Mouse (Mus musculus) erythroblast, embryonic 14.5 days (primary cell): ENCODE results near the gene BC005537.

ENCODE experiments used
- GATA1 ChIP-seq: IDR thresholded peaks from 2 replicates; pipeline ENCODE4 v1.6.1; 2012; ENCODE audit warnings: low read length, inconsistent platforms, mixed read lengths
- TAL1 ChIP-seq: IDR thresholded peaks from 3 replicates; pipeline ENCODE4 v1.6.1; 2012; ENCODE audit warnings: low read length, inconsistent platforms, mixed read lengths

GRCm38 (mm10) chr13:24816125-24817092 is 15.0 kb downstream of the BC005537 start:
- TF ChIP-seq GATA1 (no peak), TAL1 (no peak)
